Comparison of ENCODE assay signal across 13 mouse cellular contexts in the genomic region with DNA sequence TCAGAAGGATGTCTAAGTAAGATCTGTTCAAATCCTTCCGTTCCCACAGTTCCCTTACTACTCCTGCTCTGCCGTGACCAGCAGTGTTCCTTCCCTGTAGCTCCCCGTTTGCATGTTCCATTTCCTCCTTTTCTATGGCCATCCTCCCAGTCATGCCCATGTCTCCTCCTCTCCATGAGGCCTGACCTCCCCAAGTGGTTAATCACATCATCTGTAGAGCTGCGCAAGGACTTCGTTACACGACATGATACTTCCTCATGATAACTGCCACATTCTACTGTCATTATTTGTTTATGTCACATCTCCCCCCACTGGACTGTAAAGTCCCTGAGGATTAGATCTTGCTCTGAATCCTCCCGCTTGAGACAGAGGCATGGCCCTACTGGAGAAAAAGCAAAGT.
"Had no signal": no experiment of that assay in that cellular context is flagged by ENCODE, and none has a peak within 500 bp of the region (broad histone marks: within the 10 kb centered on the region; RNA-seq: fewer than 3 reads in every experiment).

No protein-coding gene starts in this region.

- H3K27me3 ChIP-seq: limb, embryonic 15.5 days; liver, embryonic 12.5 days; neural tube, embryonic 12.5 days had no signal

- H3K9ac ChIP-seq: limb, embryonic 15.5 days; liver, embryonic 12.5 days; neural tube, embryonic 12.5 days had no signal

- ATAC-seq: hindbrain, embryonic 16.5 days; inflammation-experienced regulatory T-cells, adult 6 months; intestine, postnatal 0 days; liver, embryonic 12.5 days had no signal

- H3K36me3 ChIP-seq: limb, embryonic 15.5 days; liver, embryonic 12.5 days; midbrain, embryonic 10.5 days; neural tube, embryonic 12.5 days had no signal

- H3K4me2 ChIP-seq: limb, embryonic 15.5 days; liver, embryonic 12.5 days; neural tube, embryonic 12.5 days had no signal

- H3K27ac ChIP-seq: limb, embryonic 15.5 days; liver, embryonic 12.5 days; midbrain, embryonic 10.5 days; neural tube, embryonic 12.5 days had no signal

- H3K9me3 ChIP-seq: limb, embryonic 15.5 days; liver, embryonic 12.5 days; midbrain, embryonic 10.5 days; neural tube, embryonic 12.5 days had no signal

- H3K4me1 ChIP-seq: limb, embryonic 15.5 days; liver, embryonic 12.5 days; neural tube, embryonic 12.5 days had no signal

- DNase-seq: kidney, postnatal 25 days; layer of hippocampus, adult 9-11 months; layer of hippocampus, postnatal 36 days; midbrain, embryonic 14.5 days; right cerebral cortex, postnatal 14 days; thymus, postnatal 36 days had no signal

- H3K4me3 ChIP-seq: limb, embryonic 15.5 days; liver, embryonic 12.5 days; midbrain, embryonic 10.5 days; neural tube, embryonic 12.5 days had no signal
